Mouse (Mus musculus) megakaryocyte, adult 5-6 weeks (primary cell): ENCODE measurements around the gene Klk1b11. TPM values are rescaled to one million over a fixed set of nuclear protein-coding genes. Genes with fewer than 3 reads are reported as not detected.
"Not testable (repeated sequence)": the region's sequence is repeated elsewhere in the genome, so short reads cannot be mapped to it uniquely, and the experiment has no call there.

Experiments
- ATAC-seq: 2 replicates; pipeline ENCODE4 v1.8.0; 2016; ENCODE audit warnings: mild to moderate bottlenecking, inconsistent platforms; ENCODE audit not compliant: poor library complexity, severe bottlenecking
- total RNA-seq, 2 experiments: library from RNA; stranded (forward) in 1 of 2; stranded (reverse) in 1 of 2; fragments of 153-499, 151-499 nt in 1 of 2; fragments of 221-1000, 200-1000 nt in 1 of 2; gene quantifications; 2 replicates each; pipeline versions ENCODE4 v1.2.3 to v1.2.4; 2015 to 2017

Gene Klk1b11
- total RNA-seq (2015) (0.33 and 0.84 TPM in 2 replicates), total RNA-seq (2017) (1.1 TPM in 1 of 2 replicates, not detected in the other)

DNA sequence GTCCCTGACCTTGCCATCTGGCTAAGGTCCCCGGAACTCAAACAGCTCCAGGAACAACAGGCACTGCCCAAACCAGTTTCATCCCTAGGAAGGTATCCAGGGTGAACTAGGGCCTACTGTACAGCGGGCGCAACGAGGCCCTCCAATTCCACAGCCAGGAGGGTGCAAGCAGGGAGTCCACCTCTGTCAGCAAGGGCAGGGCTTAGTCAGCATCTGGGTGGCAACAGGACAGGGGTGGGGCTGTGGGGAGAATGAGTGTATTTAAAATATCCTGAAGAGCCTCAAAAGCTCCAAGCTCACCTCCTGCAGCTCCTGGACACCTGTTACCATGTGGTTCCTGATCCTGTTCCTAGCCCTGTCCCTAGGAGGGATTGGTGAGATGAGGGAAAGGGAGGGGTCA is at the start of gene Klk1b11:
TSS of gene Klk1b11 (plus strand) at position 301 of the 400 bp plus-strand sequence.
- ATAC-seq: not testable (repeated sequence)

DNA sequence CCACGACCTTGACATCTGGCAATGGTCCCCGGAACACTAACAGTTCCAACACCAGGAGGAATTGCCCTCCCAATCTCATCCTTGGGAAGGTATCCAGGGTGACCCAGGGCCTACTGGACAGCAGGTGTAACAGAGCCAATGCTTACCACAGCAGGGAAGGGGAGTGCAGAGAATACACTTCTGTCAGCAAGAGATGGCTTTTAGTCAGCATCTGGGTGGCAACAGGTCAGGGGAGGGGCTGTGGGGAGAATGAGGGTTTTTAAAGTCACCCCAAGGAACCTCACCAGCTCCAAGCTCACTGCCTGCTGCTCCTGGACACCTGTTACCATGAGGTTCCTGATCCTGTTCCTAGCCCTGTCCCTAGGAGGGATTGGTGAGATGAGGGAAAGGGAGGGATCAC is 45.3 kb upstream of the Klk1b11 start, which contains the start of gene Klk1b8:
TSS of gene Klk1b8 (plus strand) at position 301 of the 400 bp plus-strand sequence.
- ATAC-seq: no peak

DNA sequence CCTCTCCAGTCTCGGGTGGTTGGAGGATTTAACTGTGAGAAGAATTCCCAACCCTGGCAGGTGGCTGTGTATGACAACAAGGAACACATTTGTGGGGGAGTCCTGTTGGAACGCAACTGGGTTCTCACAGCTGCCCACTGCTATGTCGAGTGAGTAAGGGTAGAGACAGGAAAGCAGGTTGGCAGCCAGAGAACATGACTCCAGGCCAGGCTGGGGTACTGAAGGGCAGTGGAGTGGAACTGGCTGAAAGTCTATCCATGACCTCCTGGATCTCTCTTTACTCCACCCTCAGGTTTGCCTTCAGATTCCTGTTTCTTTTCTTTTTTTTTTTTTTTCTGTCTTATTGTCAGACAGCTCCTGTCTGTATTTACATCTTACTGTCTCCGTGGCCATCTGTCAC is 43.0 kb upstream of the Klk1b11 start:
- no peak for ATAC-seq

DNA sequence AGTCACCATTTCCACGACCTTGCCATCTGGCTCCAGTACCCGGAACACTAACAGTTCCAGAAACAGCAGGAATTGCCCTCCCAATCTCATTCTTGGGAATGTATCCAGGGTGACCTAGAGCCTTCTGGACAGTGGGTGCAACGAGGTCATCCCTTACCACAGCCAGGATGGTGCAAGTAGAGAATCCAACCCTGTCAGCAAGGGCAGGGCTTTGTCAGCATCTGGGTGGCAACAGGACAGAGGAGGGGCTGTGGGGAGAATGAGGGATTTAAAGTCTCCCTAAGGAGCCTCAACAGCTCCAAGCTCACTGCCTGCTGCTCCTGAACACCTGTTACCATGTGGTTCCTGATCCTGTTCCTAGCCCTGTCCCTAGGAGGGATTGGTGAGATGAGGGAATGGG is 29.2 kb upstream of the Klk1b11 start, which contains the start of gene Klk1b1:
TSS of gene Klk1b1 (plus strand) at position 301 of the 400 bp plus-strand sequence.
- ATAC-seq: no peak

DNA sequence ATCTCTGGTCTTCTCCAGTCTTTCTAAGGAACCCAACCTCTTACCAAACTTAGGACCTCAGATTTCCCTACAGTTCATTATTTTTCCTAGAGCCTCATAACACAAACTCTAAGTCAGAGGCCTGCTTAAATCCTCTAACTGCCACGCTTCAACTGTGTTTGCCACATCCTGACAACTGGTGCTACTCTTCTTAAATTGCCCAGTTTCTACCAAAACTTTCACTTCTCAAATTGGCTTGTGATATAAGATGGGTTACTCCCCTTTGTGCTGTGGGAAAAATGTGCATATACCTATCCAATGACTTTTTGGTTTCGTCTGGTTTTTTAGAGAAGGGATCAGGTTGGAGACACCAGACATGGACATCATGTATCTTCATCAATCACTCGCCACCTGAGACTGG is 28.6 kb upstream of the Klk1b11 start:
- peak; percentile 62 for ATAC-seq

DNA sequence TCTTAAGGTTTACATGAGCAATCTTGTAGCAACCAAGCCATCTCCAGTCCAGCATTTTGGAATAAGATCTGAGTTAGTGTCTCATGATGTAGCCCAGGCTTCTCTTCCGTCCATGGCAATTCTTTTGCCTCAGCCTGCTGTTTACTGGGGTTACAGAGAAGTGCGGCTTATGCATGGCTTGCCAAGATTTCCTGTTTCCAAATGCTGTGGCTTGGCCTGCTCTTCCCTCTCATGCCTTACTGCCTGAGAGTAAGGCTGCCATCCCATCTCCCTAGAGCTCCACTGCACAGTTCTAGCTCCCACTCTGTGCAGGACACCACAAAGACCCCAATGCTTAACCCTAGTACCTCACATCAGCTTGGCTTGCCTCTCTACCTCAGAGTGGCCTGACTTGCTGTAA is 28.1 kb upstream of the Klk1b11 start:
- ATAC-seq: peak; percentile 76

DNA sequence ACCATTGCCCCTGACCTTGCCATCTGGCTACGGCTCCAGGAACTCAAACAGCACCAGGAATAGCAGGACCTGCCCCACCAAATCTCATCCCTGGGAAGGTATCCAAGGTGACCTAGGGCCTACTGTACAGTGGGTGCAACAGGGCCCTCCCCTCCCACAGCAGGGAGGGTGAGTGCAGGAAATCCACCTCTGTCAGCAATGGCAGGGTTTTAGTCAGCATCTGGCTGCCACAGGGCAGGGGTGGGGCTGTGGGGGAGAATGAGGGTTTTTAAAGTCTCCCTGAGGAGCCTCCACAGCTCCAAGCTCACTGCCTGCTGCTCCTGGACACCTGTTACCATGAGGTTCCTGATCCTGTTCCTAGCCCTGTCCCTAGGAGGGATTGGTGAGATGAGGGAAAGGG is 19.9 kb upstream of the Klk1b11 start, which contains the start of gene Klk1b9:
TSS of gene Klk1b9 (plus strand) at position 301 of the 400 bp plus-strand sequence.
- not testable (repeated sequence) for ATAC-seq

DNA sequence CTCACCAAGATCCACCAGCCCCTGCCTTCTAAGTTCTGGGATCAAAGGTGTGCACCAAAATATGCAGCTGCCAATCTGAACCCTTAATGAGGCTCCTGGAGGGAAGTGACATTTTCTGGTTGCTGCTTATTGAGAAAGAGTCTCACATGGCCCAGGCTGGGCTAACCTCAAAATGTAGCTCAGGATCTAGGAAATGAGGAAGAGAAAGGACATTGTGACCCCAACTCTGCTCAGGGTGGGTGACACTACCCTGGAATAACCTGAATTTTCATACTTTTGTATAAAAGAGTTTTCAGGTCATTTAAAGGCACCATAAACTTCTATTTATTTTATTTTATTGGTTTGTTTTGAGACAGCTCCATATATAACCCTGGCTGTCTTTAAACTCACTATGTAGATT is 10.0 kb upstream of the Klk1b11 start:
- peak; percentile 71 for ATAC-seq

DNA sequence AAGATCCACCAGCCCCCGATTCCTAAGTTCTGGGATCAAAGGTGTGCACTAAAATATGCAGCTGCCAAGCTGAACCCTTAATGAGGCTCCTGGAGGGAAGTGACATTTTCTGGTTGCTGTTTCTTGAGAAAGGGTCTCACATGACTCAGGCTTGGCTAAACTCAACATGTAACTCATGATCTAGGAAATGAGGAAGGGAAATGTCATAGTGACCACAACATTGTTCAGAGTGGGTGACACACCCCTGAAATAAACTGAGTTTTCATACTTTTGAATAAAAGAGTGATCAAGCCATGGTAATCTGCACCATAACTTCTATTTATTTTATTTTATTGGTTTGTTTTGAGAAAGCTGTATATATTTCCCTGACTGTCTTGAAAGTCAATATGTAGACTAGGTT is 856 bp upstream of the Klk1b11 start:
- ATAC-seq: peak; percentile 91

DNA sequence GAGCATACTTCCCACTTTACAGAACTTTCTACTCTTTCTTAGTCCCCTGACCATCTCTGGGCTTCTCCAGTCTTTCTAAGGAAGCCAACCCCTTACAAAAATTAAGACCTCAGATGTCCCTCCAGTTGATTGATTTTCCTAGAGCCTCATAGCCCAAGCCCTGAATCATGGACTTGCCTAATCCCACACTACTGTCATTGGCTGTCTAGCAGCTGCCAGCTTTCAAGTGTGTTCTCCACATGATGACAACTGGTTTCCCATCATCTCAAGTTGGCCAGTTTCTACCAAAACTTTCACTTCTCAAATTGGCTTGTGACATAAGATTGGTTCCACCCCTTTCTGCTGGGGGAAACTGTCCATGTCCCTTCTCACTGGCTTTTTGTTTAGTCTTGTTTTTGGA is 9.2 kb downstream of the Klk1b11 start:
- ATAC-seq: peak; percentile 95

DNA sequence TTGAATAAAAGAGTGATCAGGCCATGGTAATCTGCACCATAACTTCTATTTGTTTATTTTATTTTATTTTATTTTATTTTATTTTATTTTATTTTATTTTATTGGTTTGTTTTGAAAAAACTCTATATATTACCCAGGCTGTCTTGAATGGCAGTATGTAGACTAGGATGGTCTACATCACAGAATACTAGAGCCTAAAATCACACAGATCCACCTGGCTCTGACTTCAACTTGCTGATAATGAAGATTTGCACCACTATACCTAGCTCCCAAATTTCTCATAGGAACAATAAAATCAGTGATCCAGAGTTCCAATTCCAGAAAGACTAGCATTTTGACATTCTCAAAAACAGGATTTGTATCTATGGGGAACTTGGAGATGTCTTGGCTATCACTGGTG is 16.2 kb downstream of the Klk1b11 start, which contains the start of gene Klk1b26:
TSS of gene Klk1b26 (plus strand) at position 301 of the 400 bp plus-strand sequence.
- ATAC-seq: not testable (repeated sequence)

DNA sequence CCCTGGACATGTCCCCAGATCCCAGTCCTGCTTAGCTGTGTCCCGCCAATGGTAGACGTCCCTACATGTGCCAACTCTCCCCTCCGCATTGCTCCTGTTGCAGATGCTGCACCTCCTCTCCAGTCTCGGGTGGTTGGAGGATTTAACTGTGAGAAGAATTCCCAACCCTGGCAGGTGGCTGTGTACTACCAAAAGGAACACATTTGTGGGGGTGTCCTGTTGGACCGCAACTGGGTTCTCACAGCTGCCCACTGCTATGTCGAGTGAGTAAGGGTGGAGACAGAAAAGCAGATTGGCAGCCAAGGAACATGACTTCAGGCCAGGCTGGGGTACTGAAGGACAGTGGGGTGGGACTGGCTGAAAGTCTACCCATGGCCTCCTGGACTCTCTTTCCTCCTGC is 19.0 kb downstream of the Klk1b11 start:
- not testable (repeated sequence) for ATAC-seq

DNA sequence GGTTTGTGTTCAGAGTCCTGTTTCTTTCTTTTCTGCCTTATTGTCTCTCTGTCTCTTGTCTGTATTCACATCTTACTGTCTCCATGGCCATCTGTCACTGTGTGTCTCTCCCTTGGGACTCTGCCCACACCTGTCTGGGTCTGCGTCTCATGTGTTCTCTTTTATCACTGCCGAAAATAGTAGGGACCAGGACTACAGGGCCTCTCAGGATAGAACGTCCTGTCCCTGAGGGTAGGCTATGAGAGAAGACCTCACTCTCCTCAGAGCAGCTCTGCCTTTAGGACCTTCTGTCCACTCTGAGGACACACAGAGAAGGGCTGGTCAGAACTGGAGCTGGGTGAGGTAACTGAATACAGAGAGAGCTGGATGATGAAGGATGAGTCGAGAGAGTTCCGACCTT is 19.4 kb downstream of the Klk1b11 start:
- no peak for ATAC-seq

Other genes with a start within 250 kb of the Klk1b11 start
- not detected in 2 replicates for gene Klk12, start 227.0 kb upstream of the Klk1b11 start, total RNA-seq (2015)
- not detected in 2 replicates for gene Klk12, start 227.0 kb upstream of the Klk1b11 start, total RNA-seq (2017)
- not detected in 2 replicates for gene Klk11, start 221.3 kb upstream of the Klk1b11 start, total RNA-seq (2015)
- gene Klk11, start 221.3 kb upstream of the Klk1b11 start, total RNA-seq (2017): not detected in 2 replicates
- not detected in 2 replicates for gene Klk10, start 214.8 kb upstream of the Klk1b11 start, total RNA-seq (2015)
- not detected in 2 replicates for gene Klk10, start 214.8 kb upstream of the Klk1b11 start, total RNA-seq (2017)
- not detected in 2 replicates for gene Klk9, start 204.0 kb upstream of the Klk1b11 start, total RNA-seq (2015)
- not detected in 2 replicates for gene Klk9, start 204.0 kb upstream of the Klk1b11 start, total RNA-seq (2017)
- 10.4 and 13.7 TPM in 2 replicates for gene Klk8, start 198.3 kb upstream of the Klk1b11 start, total RNA-seq (2015)
- gene Klk8, start 198.3 kb upstream of the Klk1b11 start, total RNA-seq (2017): 5.0 and 10.2 TPM in 2 replicates
- not detected in 2 replicates for gene Klk7, start 184.6 kb upstream of the Klk1b11 start, total RNA-seq (2015)
- not detected in 2 replicates for gene Klk7, start 184.6 kb upstream of the Klk1b11 start, total RNA-seq (2017)
- not detected in 2 replicates for gene Klk6, start 171.4 kb upstream of the Klk1b11 start, total RNA-seq (2015)
- gene Klk6, start 171.4 kb upstream of the Klk1b11 start, total RNA-seq (2017): not detected in 2 replicates
- not detected in 2 replicates for gene Klk5, start 153.9 kb upstream of the Klk1b11 start, total RNA-seq (2015)
- gene Klk5, start 153.9 kb upstream of the Klk1b11 start, total RNA-seq (2017): not detected in 2 replicates
- not detected in 2 replicates for gene Klk4, start 114.7 kb upstream of the Klk1b11 start, total RNA-seq (2015)
- gene Klk4, start 114.7 kb upstream of the Klk1b11 start, total RNA-seq (2017): not detected in 2 replicates
- 0.55 TPM in 1 of 2 replicates, not detected in the other for gene Klk15, start 62.1 kb upstream of the Klk1b11 start, total RNA-seq (2015)
- not detected in 2 replicates for gene Klk15, start 62.1 kb upstream of the Klk1b11 start, total RNA-seq (2017)
- gene Klk1b8, start 45.2 kb upstream of the Klk1b11 start, total RNA-seq (2015): not detected in 2 replicates
- gene Klk1b8, start 45.2 kb upstream of the Klk1b11 start, total RNA-seq (2017): not detected in 2 replicates
- gene Klk1b1, start 29.1 kb upstream of the Klk1b11 start, total RNA-seq (2015): not detected in 2 replicates
- gene Klk1b1, start 29.1 kb upstream of the Klk1b11 start, total RNA-seq (2017): not detected in 2 replicates
- gene Klk1b9, start 19.8 kb upstream of the Klk1b11 start, total RNA-seq (2015): not detected in 2 replicates
- gene Klk1b9, start 19.8 kb upstream of the Klk1b11 start, total RNA-seq (2017): not detected in 2 replicates
- gene Klk1b26, start 16.3 kb downstream of the Klk1b11 start, total RNA-seq (2015): not detected in 2 replicates
- not detected in 2 replicates for gene Klk1b26, start 16.3 kb downstream of the Klk1b11 start, total RNA-seq (2017)
- not detected in 2 replicates for gene Klk1b27, start 56.4 kb downstream of the Klk1b11 start, total RNA-seq (2015)
- not detected in 2 replicates for gene Klk1b27, start 56.4 kb downstream of the Klk1b11 start, total RNA-seq (2017)
- not detected in 2 replicates for gene Klk1b21, start 106.5 kb downstream of the Klk1b11 start, total RNA-seq (2015)
- not detected in 2 replicates for gene Klk1b21, start 106.5 kb downstream of the Klk1b11 start, total RNA-seq (2017)
- gene Klk1b22, start 116.8 kb downstream of the Klk1b11 start, total RNA-seq (2015): not detected in 2 replicates
- not detected in 2 replicates for gene Klk1b22, start 116.8 kb downstream of the Klk1b11 start, total RNA-seq (2017)
- not detected in 2 replicates for gene Klk1b16, start 140.9 kb downstream of the Klk1b11 start, total RNA-seq (2015)
- gene Klk1b16, start 140.9 kb downstream of the Klk1b11 start, total RNA-seq (2017): not detected in 2 replicates
- gene Klk1b24, start 192.4 kb downstream of the Klk1b11 start, total RNA-seq (2015): not detected in 2 replicates
- not detected in 2 replicates for gene Klk1b24, start 192.4 kb downstream of the Klk1b11 start, total RNA-seq (2017)
- gene Klk1b3, start 202.3 kb downstream of the Klk1b11 start, total RNA-seq (2015): not detected in 2 replicates
- gene Klk1b3, start 202.3 kb downstream of the Klk1b11 start, total RNA-seq (2017): not detected in 2 replicates
- gene Klk1b4, start 211.6 kb downstream of the Klk1b11 start, total RNA-seq (2015): not detected in 2 replicates
- not detected in 2 replicates for gene Klk1b4, start 211.6 kb downstream of the Klk1b11 start, total RNA-seq (2017)
- gene Klk1b5, start 220.1 kb downstream of the Klk1b11 start, total RNA-seq (2015): not detected in 2 replicates
- not detected in 2 replicates for gene Klk1b5, start 220.1 kb downstream of the Klk1b11 start, total RNA-seq (2017)
- not detected in 2 replicates for gene Klk1, start 229.5 kb downstream of the Klk1b11 start, total RNA-seq (2015)
- gene Klk1, start 229.5 kb downstream of the Klk1b11 start, total RNA-seq (2017): not detected in 2 replicates
- gene Gm36864, start 240.3 kb downstream of the Klk1b11 start, total RNA-seq (2015): not detected in 2 replicates
- gene Gm36864, start 240.3 kb downstream of the Klk1b11 start, total RNA-seq (2017): not detected in 2 replicates